Mouse (Mus musculus): Measurements from ENCODE around the gene Utp20. TPM values are rescaled to one million over a fixed set of nuclear protein-coding genes. Genes with fewer than 3 reads are reported as not detected.
A peak's percentile ranks its signal among the peaks of the same experiment; 100 is the strongest.

Utp20 gene
- polyA plus RNA-seq (2012; rRNA removed) = 4.9 and 6.1 TPM in 2 replicates

DNA sequence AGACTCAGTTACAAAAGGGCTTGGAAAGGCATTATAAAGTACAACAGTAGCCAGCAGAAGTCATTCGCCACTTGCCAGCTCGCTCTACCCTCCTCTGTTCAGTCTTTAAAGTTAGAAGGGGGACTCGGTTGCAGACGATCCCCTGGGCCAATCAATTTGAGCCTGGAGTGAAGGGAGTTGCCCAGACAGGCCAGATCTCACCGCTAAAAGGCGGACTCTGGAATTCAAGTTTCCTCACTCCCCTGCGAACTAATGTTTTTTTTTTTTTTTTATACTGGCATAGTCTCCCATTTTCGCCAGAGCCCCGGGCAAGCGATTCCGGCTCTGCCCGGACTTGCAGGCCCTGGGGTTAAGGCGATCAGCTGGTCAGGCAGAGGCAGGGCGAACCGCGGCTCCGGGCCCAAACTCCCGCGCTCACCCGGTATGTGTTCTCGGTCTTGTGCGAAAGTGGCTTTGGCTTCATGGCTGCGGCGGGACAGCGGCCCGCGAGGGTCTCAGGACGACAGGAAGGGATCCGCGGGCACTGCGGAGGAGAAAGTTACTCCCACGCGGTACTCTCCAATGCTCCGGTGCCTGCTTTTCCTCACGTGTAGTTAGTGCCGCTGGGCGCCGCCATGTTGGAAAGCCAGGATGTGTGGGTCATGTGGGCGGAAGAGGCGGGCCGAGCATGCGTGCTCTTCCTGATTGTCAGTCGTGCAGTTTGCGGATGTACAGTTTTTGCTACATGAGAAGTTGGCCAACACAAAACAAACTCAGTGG is at the start of gene Utp20:
Gene Utp20, minus strand, starts transcription at position 617 of the 759 bp plus-strand sequence.
- no peaks in the 10 kb centered on the region for H3K27me3 ChIP-seq (ENCODE audit: control insufficient read depth, insufficient read depth, low read length)
- peak within 1 kb of the TSS; percentile 96 for H3K4me3 ChIP-seq (ENCODE audit: control insufficient read depth, low read depth, low read length)
- H3K27ac ChIP-seq (ENCODE audit: control insufficient read depth, insufficient read depth, low read depth, low read length) = peak within 1 kb of the TSS; percentile 86
- H3K36me3 ChIP-seq (ENCODE audit: control insufficient read depth, insufficient read depth, low read length) = no peaks in the 10 kb centered on the region
- TF ChIP-seq CTCF (IDR thresholded peaks at IDR 0.05; ENCODE audit: control insufficient read depth, insufficient read depth, insufficient replicate concordance, low read depth, low read length) (no peak), POLR2A (IDR thresholded peaks at IDR 0.05; ENCODE audit: control insufficient read depth, low read depth, low read length) (peak; percentile 91)
- no peaks in the 10 kb centered on the region for H3K4me1 ChIP-seq (ENCODE audit: control insufficient read depth, insufficient read depth, low read length)

DNA sequence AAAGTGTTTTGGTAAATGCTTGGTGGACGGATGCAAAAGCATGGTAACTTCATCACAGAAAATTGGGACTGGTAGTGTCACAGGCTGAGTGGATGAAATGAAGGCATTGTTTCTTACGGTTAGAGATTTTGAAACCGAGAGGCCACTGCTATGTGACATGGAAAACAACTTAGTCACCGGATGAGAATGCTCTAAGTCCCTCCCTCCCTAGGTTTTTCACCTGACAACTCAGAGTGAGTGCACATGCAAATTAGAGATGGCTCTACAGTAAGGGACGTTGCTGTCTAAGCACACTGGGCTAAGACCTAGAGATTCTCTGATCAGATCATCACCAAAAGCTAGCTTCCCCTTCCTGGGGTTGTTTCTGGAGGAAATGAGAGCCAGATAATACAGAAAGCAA is 48.3 kb upstream of the Utp20 start:
- Histone ChIP-seq H3K27me3 (ENCODE audit: control insufficient read depth, insufficient read depth, low read length) (no peaks in the 10 kb centered on the region), H3K4me3 (ENCODE audit: control insufficient read depth, low read depth, low read length) (no peak overlapping the region), H3K36me3 (ENCODE audit: control insufficient read depth, insufficient read depth, low read length) (no peaks in the 10 kb centered on the region), H3K27ac (ENCODE audit: control insufficient read depth, insufficient read depth, low read depth, low read length) (no peak overlapping the region), H3K4me1 (ENCODE audit: control insufficient read depth, insufficient read depth, low read length) (no peaks in the 10 kb centered on the region)
- TF ChIP-seq POLR2A (IDR thresholded peaks at IDR 0.05; ENCODE audit: control insufficient read depth, low read depth, low read length) = no peak
- TF ChIP-seq CTCF (IDR thresholded peaks at IDR 0.05; ENCODE audit: control insufficient read depth, insufficient read depth, insufficient replicate concordance, low read depth, low read length) = no peak

DNA sequence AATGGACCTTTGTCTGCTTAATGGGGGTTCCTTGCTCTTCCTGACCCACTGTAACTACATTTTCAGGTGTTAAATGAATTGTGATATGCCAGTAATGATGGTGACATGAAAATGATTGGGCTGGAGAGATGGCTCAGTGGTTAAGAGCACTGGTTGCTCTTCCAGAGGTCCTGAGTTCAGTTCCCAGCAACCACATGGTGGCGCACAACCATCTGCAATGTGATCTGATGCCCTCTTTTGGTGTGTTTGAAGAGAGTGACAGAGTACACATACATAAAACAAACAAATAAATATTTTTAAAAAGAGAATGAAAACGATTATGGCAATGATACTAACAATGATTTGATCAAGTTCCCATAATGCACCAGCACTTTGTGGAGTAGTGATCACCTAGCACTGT is 39.4 kb upstream of the Utp20 start:
- no peaks in the 10 kb centered on the region for H3K4me1 ChIP-seq (ENCODE audit: control insufficient read depth, insufficient read depth, low read length)
- no peak overlapping the region for H3K4me3 ChIP-seq (ENCODE audit: control insufficient read depth, low read depth, low read length)
- TF ChIP-seq POLR2A (IDR thresholded peaks at IDR 0.05; ENCODE audit: control insufficient read depth, low read depth, low read length) (no peak), CTCF (IDR thresholded peaks at IDR 0.05; ENCODE audit: control insufficient read depth, insufficient read depth, insufficient replicate concordance, low read depth, low read length) (no peak)
- no peaks in the 10 kb centered on the region for H3K36me3 ChIP-seq (ENCODE audit: control insufficient read depth, insufficient read depth, low read length)
- H3K27me3 ChIP-seq (ENCODE audit: control insufficient read depth, insufficient read depth, low read length) = no peaks in the 10 kb centered on the region
- H3K27ac ChIP-seq (ENCODE audit: control insufficient read depth, insufficient read depth, low read depth, low read length) = no peak overlapping the region

DNA sequence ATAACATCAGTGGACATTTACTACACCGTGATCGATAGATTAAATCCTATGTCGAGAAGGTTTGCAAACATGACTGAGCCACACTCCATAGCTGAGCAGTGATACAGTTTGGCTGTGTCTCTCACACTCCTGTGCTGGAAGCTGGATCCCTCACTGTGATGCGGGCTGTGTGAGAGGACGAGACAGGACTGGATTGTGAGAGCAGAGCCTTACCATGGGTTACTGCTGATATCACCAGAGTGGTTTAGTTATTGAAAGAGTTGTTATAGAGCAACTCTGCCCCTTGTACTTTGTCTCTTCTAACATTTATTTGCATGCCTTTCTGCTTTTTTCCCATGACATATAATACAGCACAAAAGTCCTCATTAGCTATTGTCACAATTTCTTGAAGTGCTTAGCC is 35.7 kb upstream of the Utp20 start:
- Histone ChIP-seq H3K4me3 (ENCODE audit: control insufficient read depth, low read depth, low read length) (no peak overlapping the region), H3K27ac (ENCODE audit: control insufficient read depth, insufficient read depth, low read depth, low read length) (no peak overlapping the region)
- TF ChIP-seq CTCF (IDR thresholded peaks at IDR 0.05; ENCODE audit: control insufficient read depth, insufficient read depth, insufficient replicate concordance, low read depth, low read length) (no peak), POLR2A (IDR thresholded peaks at IDR 0.05; ENCODE audit: control insufficient read depth, low read depth, low read length) (no peak)

DNA sequence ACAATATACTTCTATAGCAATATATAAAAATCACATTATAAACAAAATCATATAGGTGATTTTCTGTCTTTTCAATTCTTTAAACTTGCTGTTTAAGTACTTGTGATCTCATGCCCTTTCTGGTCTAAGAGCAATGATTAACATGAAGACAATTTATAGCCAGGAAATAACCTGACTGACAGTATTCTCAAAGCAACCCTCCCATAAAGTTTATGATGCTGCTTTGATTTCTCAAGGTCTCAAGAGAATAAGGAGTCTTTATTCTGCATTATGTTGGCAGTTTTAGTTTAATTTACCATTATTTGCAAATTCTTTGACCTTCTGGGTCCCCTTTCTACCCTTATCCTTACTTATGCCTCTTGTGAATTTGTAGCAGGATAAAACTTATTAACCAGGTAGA is 34.8 kb upstream of the Utp20 start:
- Histone ChIP-seq H3K36me3 (ENCODE audit: control insufficient read depth, insufficient read depth, low read length) (no peaks in the 10 kb centered on the region), H3K27me3 (ENCODE audit: control insufficient read depth, insufficient read depth, low read length) (no peaks in the 10 kb centered on the region)
- TF ChIP-seq CTCF (IDR thresholded peaks at IDR 0.05; ENCODE audit: control insufficient read depth, insufficient read depth, insufficient replicate concordance, low read depth, low read length) (no peak), POLR2A (IDR thresholded peaks at IDR 0.05; ENCODE audit: control insufficient read depth, low read depth, low read length) (no peak)

More for the DNA sequence above, 35.7 kb upstream of the Utp20 start:
- Histone ChIP-seq H3K36me3 (ENCODE audit: control insufficient read depth, insufficient read depth, low read length) (no peaks in the 10 kb centered on the region), H3K27me3 (ENCODE audit: control insufficient read depth, insufficient read depth, low read length) (no peaks in the 10 kb centered on the region), H3K4me1 (ENCODE audit: control insufficient read depth, insufficient read depth, low read length) (peaks cover 3% of the 10 kb centered on the region)

DNA sequence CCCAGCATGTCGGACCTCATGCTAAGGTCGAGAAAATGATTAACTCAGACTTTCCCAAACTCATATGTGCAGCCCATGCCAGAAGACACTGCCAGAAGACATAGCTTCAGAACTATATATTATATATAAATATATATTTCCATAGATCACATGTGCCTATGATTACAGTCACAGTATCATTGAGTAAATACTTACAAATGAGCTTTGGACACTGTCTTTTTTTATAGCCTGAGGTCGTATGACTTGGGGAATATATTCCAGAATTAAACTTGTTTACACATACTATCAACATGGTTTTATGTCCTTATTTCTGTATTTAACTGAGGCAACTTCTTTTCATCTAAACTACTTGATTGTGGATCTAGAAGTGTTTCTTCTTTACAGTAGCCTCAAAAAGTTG is 34.3 kb upstream of the Utp20 start:
- H3K36me3 ChIP-seq (ENCODE audit: control insufficient read depth, insufficient read depth, low read length) = no peaks in the 10 kb centered on the region

More for the DNA sequence above, 34.8 kb upstream of the Utp20 start:
- Histone ChIP-seq H3K4me1 (ENCODE audit: control insufficient read depth, insufficient read depth, low read length) (peaks cover 6% of the 10 kb centered on the region), H3K27ac (ENCODE audit: control insufficient read depth, insufficient read depth, low read depth, low read length) (no peak overlapping the region), H3K4me3 (ENCODE audit: control insufficient read depth, low read depth, low read length) (no peak overlapping the region)

DNA sequence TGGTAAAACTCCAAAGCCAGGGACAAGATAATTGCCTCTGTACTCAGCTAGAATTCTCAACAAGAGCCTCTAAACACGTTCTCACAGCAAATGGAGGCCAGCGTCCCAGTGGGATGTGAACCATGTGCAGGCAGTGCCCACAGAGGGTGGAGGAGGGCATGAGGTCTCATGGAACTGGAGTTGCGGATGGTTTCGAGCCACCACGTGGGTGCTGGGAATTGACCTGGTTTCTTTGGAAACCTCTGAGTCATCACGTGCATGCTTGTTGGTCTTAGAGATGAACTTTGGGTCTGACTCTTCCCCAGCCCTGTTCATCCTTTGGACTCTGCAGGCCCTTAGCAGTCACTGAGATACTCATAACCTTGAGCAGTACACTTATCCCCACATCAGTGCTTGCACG is 26.7 kb upstream of the Utp20 start:
- no peak for TF ChIP-seq POLR2A (IDR thresholded peaks at IDR 0.05; ENCODE audit: control insufficient read depth, low read depth, low read length)
- TF ChIP-seq CTCF (IDR thresholded peaks at IDR 0.05; ENCODE audit: control insufficient read depth, insufficient read depth, insufficient replicate concordance, low read depth, low read length) = no peak
- Histone ChIP-seq H3K4me1 (ENCODE audit: control insufficient read depth, insufficient read depth, low read length) (peaks cover 7% of the 10 kb centered on the region), H3K36me3 (ENCODE audit: control insufficient read depth, insufficient read depth, low read length) (no peaks in the 10 kb centered on the region), H3K4me3 (ENCODE audit: control insufficient read depth, low read depth, low read length) (no peak overlapping the region), H3K27ac (ENCODE audit: control insufficient read depth, insufficient read depth, low read depth, low read length) (no peak overlapping the region), H3K27me3 (ENCODE audit: control insufficient read depth, insufficient read depth, low read length) (no peaks in the 10 kb centered on the region)

More for the DNA sequence above, 34.3 kb upstream of the Utp20 start:
- no peak overlapping the region for H3K27ac ChIP-seq (ENCODE audit: control insufficient read depth, insufficient read depth, low read depth, low read length)
- peaks cover 7% of the 10 kb centered on the region for H3K4me1 ChIP-seq (ENCODE audit: control insufficient read depth, insufficient read depth, low read length)
- no peak overlapping the region for H3K4me3 ChIP-seq (ENCODE audit: control insufficient read depth, low read depth, low read length)
- no peaks in the 10 kb centered on the region for H3K27me3 ChIP-seq (ENCODE audit: control insufficient read depth, insufficient read depth, low read length)
- no peak for TF ChIP-seq CTCF (IDR thresholded peaks at IDR 0.05; ENCODE audit: control insufficient read depth, insufficient read depth, insufficient replicate concordance, low read depth, low read length)
- no peak for TF ChIP-seq POLR2A (IDR thresholded peaks at IDR 0.05; ENCODE audit: control insufficient read depth, low read depth, low read length)
